8 mouse cellular contexts compared by ENCODE assay signal in the genomic region with DNA sequence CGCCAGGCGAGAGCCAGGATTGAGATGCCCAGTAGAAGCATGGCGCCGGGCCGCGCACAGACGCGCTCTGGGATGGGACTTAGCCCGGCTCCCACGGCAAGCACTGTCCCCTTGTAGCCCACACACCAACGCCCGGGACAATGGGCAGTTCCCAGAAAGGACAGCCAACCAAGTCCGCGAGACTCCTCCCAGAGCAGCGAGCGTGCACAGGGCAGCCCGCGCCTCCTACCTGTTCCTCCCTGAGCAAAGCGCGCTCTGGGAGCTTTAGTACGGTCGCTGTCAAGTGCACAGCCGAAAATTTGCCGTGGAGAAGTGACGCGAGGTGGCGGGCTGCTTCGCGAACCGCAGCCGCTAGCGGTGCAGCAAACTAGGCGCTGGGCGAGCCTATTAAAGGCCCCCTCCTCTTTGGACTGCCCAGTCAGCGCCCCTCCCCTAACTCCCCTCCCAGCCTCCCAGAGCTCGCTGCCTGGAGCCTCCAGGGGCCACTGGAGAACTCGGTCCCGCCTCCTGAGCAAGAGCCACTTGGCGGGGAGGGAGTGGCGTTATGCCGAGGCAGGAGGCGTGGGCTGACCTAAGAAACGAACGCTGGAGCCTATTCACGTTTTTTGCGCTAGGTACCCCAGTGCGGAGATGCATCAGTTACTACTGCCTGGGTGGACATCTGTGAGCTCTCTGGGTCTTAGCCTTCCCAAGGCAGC. TPM values are rescaled to one million over a fixed set of nuclear protein-coding genes. Genes with fewer than 3 reads are reported as not detected.
DNase-seq lines count a peak whose midpoint lies in the region; ATAC-seq and TF ChIP-seq lines count a peak whose summit lies in the region.

Gene Adamts15 (minus strand): TSS at position 256 of the 698 bp plus-strand sequence.

- no peaks in the 10 kb centered on the region; the same call in 1 of the 2 replicates for H3K4me1 ChIP-seq in cortical plate, adult 2 months (ENCODE audit: control insufficient read depth, insufficient read depth, low read length)
- H3K4me1 ChIP-seq in hindbrain, postnatal 0 days (ENCODE audit: insufficient read depth, low read length), result peaks cover 11% of the 10 kb centered on the region; the same call in 1 of the 2 replicates
- H3K4me1 ChIP-seq in liver, adult 2 months (ENCODE audit: control insufficient read depth, insufficient read depth, low read length), result no peaks in the 10 kb centered on the region

- no peak within 1 kb of the TSS for H3K27ac ChIP-seq in cortical plate, adult 2 months (ENCODE audit: insufficient read depth, low read length)
- H3K27ac ChIP-seq in hindbrain, postnatal 0 days, result peak within 1 kb of the TSS; percentile 32; the same call in 1 of the 2 replicates
- H3K27ac ChIP-seq in liver, adult 2 months (replicated peaks; ENCODE audit: insufficient read depth, low read depth, low read length), result no peak within 1 kb of the TSS

- DNase-seq in cerebellum, adult 18-20 months, result peak; percentile 18 to 26
- DNase-seq in cerebellum, adult 9-10 months, result no peak
- DNase-seq in gastrocnemius, postnatal 36 days, result peak; percentile 52 to 78
- DNase-seq in hindbrain, postnatal 0 days (ENCODE audit: low spot score), result peak; percentile 75
- peak; percentile 45 for DNase-seq in liver, adult 2 months (ENCODE audit: extremely low read depth, low read depth, low spot score)
- DNase-seq in neural tube, embryonic 10.5 days (ENCODE audit: extremely low spot score, low spot score), result peak; percentile 75
- DNase-seq in urinary bladder, postnatal 4 days (ENCODE audit: low spot score in 2 of 2), result peak; percentile 67 to 72

- ATAC-seq in hindbrain, postnatal 0 days, result peak; percentile 81

- H3K4me2 ChIP-seq in hindbrain, postnatal 0 days (ENCODE audit: low read depth, low read length), result peak within 1 kb of the TSS; percentile 92

- peak within 1 kb of the TSS; percentile 57 for H3K9ac ChIP-seq in hindbrain, postnatal 0 days (replicated peaks; ENCODE audit: low read length)
- H3K9ac ChIP-seq in liver, adult 2 months (ENCODE audit: low read depth, low read length), result peak within 1 kb of the TSS; percentile 35

- 1% methylated on average over 46 of the region's 47 CpGs for WGBS in hindbrain, postnatal 0 days
- 3% methylated on average over 47 of the region's 47 CpGs for WGBS in liver, adult 2 months

- H3K36me3 ChIP-seq in hindbrain, postnatal 0 days (ENCODE audit: insufficient read depth, low read length), result no peaks in the 10 kb centered on the region
- no peaks in the 10 kb centered on the region for H3K36me3 ChIP-seq in liver, adult 2 months (ENCODE audit: control insufficient read depth, insufficient read depth, low read length)

- no peaks in the 10 kb centered on the region for H3K9me3 ChIP-seq in hindbrain, postnatal 0 days (ENCODE audit: low read length)

- no peaks in the 10 kb centered on the region for H3K79me2 ChIP-seq in liver, adult 2 months (ENCODE audit: control insufficient read depth, insufficient read depth, low read length)

- intact Hi-C loops in gastrocnemius, postnatal 36 days (cut with DNase I), result no loop called here

- H3K27me3 ChIP-seq in hindbrain, postnatal 0 days (ENCODE audit: insufficient read depth, low read length), result no peaks in the 10 kb centered on the region
- H3K27me3 ChIP-seq in liver, adult 2 months (ENCODE audit: control insufficient read depth, insufficient read depth, low read length), result 0 out of 2 replicates have a peak, but pooled peaks cover 4% of the 10 kb centered on the region

- TF ChIP-seq CTCF in cortical plate, adult 2 months (IDR thresholded peaks at IDR 0.05; ENCODE audit: extremely low read depth, insufficient read depth, low read length), result no peak
- peak; percentile 34; the same call in 1 of the 2 replicates for TF ChIP-seq CTCF in hindbrain, postnatal 0 days (IDR thresholded peaks at IDR 0.05; ENCODE audit: low read depth)
- TF ChIP-seq CTCF in liver, adult 2 months (IDR thresholded peaks at IDR 0.05; ENCODE audit: low read depth, low read length), result 0 out of 2 replicates have a peak, but pooled peaks have one; percentile 3

- no peak for TF ChIP-seq POLR2A in cortical plate, adult 2 months (IDR thresholded peaks at IDR 0.05; ENCODE audit: extremely low read depth, insufficient read depth, low read length)
- no peak for TF ChIP-seq POLR2A in liver, adult 2 months (IDR thresholded peaks at IDR 0.05; ENCODE audit: extremely low read depth, insufficient read depth, low read length)

- H3K4me3 ChIP-seq in cortical plate, adult 2 months (ENCODE audit: insufficient read depth, low read length), result peak within 1 kb of the TSS; percentile 68
- peak within 1 kb of the TSS; percentile 62 for H3K4me3 ChIP-seq in hindbrain, postnatal 0 days (ENCODE audit: low read length)
- H3K4me3 ChIP-seq in liver, adult 2 months (ENCODE audit: insufficient read depth, low read depth, low read length), result peak within 1 kb of the TSS; percentile 57

RNA-seq across cellular contexts. Expression of gene Adamts15, which starts in this region (rescaled TPM):
- polyA plus RNA-seq in cortical plate, adult 2 months (2012; rRNA removed), result 3.6 and 3.7 TPM in 2 replicates
- 1 to 10 TPM; 1.7 TPM for total RNA-seq in gastrocnemius, postnatal 36 days (2021)
- 14.6 and 20.2 TPM in 2 replicates for total RNA-seq in hindbrain, postnatal 0 days (2014; rRNA removed)
- polyA plus RNA-seq in hindbrain, postnatal 0 days (2015; fragmentation: Nextera tagmentation; extraction: Ambion mirVana), result 3.5 and 3.6 TPM in 2 replicates
- 0.37 and 0.67 TPM in 2 replicates for total RNA-seq in liver, adult 2 months (2014; rRNA removed)
- polyA plus RNA-seq in liver, adult 2 months (2012; rRNA removed), result 0.29 and 0.35 TPM in 2 replicates

Comparison
In these comparisons a context has a peak if more than half of its experiments do, and no peak if none do; other contexts are left out.
1. Peak in DNase-seq, H3K4me3 ChIP-seq and H3K9ac ChIP-seq in liver, adult 2 months; RNA of the gene not detected or under 1 TPM.